14 mouse cellular contexts compared by ENCODE assay signal in genomic region chr8:70913523-70913922, GRCm38 (mm10). TPM values are rescaled to one million over a fixed set of nuclear protein-coding genes. Genes with fewer than 3 reads are reported as not detected.
"Had no signal": no experiment of that assay in that cellular context is flagged by ENCODE, and none has a peak within 500 bp of the region (broad histone marks: within the 10 kb centered on the region; RNA-seq: fewer than 3 reads in every experiment).

No protein-coding gene starts in this region.

- H3K9ac ChIP-seq: limb, embryonic 15.5 days; liver, embryonic 12.5 days; neural tube, embryonic 15.5 days had no signal

- H3K4me2 ChIP-seq: limb, embryonic 15.5 days; liver, embryonic 12.5 days; neural tube, embryonic 15.5 days had no signal

- ATAC-seq: liver, embryonic 12.5 days had no signal

- H3K4me1 ChIP-seq: limb, embryonic 15.5 days had no signal

- H3K27me3 ChIP-seq: limb, embryonic 15.5 days; liver, embryonic 12.5 days; neural tube, embryonic 15.5 days had no signal

- H3K4me3 ChIP-seq: left cerebral cortex, adult 2 months; limb, embryonic 15.5 days; liver, embryonic 12.5 days; myocyte; neural tube, embryonic 15.5 days had no signal

- DNase-seq: kidney, adult 18-20 months; kidney, postnatal 10 days; kidney, postnatal 4 days; lung, adult 18-20 months; right cerebral cortex, adult 18-20 months; right cerebral cortex, postnatal 25 days; thymus, adult 18-20 months; thymus, postnatal 25 days had no signal

- H3K27ac ChIP-seq: left cerebral cortex, adult 2 months; limb, embryonic 15.5 days; liver, embryonic 12.5 days; neural tube, embryonic 15.5 days had no signal

- H3K9me3 ChIP-seq: limb, embryonic 15.5 days; liver, embryonic 12.5 days; neural tube, embryonic 15.5 days had no signal

RNA-seq across cellular contexts. Expression of gene Slc5a5, which starts 21.0 kb away (rescaled TPM):
- total RNA-seq: megakaryocyte-erythroid progenitor cell, adult 5-6 weeks had no signal

RNA-seq across cellular contexts. Expression of gene Kcnn1, which starts 50.5 kb away (rescaled TPM):
- total RNA-seq: megakaryocyte-erythroid progenitor cell, adult 5-6 weeks had no signal
